Mouse (Mus musculus): Measurements from ENCODE around the gene Myo15b.

DNA sequence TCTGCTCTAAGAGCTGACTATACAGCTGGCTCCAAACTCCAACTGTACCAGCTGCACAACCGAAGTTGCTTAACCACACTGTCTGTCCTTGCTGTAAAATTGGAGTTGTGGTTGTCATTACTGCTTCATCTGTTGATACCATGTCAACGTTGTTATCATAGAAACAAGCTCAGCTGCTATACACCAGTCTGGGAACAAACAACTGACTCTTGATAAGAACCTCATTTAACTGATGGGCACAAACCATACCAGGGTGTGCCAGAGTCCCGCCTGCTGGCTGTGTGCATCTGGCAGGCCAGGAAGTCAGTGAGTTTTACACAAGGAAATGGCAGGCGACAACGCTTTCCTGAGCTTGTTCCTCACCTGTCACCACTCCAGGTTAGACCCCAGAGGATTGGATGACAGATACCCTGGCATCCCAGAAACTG lies 52.9 kb downstream of the Myo15b start:
- TF ChIP-seq GATA1 (IDR thresholded peaks at IDR 0.05; ENCODE audit: low read length) (peak; percentile 89), TAL1 (IDR thresholded peaks at IDR 0.05; ENCODE audit: low read length) (peak; percentile 70)

Measured in erythroblast, embryonic 14.5 days (primary cell).